Mouse (Mus musculus) testis, adult 2 months (tissue): Measurements from ENCODE around the gene Hist1h3g. TPM values are rescaled to one million over a fixed set of nuclear protein-coding genes. Genes with fewer than 3 reads are reported as not detected.
"Not testable (repeated sequence)": the region's sequence is repeated elsewhere in the genome, so short reads cannot be mapped to it uniquely, and the experiment has no call there.

Experiments used
- H3K27ac ChIP-seq: fragments of 200-500 bp; 2 replicates; pipeline ENCODE4 v1.5.1; 2012; ENCODE audit warnings: low read depth, low read length; ENCODE audit not compliant: control insufficient read depth, insufficient read depth
- H3K27me3 ChIP-seq: fragments of 200-500 bp; 2 replicates; pipeline ENCODE4 v1.6.1; 2012; ENCODE audit warnings: mild to moderate bottlenecking, low read length, moderate library complexity; ENCODE audit not compliant: control insufficient read depth, insufficient read depth
- H3K36me3 ChIP-seq: fragments of 200-500 bp; 2 replicates; pipeline ENCODE4 v1.6.1; 2012; ENCODE audit warnings: mild to moderate bottlenecking, low read length; ENCODE audit not compliant: control insufficient read depth, insufficient read depth
- H3K4me1 ChIP-seq: fragments of 200-500 bp; 2 replicates; pipeline ENCODE4 v1.6.1; 2012; ENCODE audit warnings: low read length; ENCODE audit not compliant: control insufficient read depth, insufficient read depth
- H3K4me3 ChIP-seq: fragments of 200-500 bp; 2 replicates; pipeline ENCODE4 v1.5.1; 2012; ENCODE audit warnings: low read depth, mild to moderate bottlenecking, low read length, moderate library complexity, mixed read lengths; ENCODE audit not compliant: control insufficient read depth
- CTCF ChIP-seq: fragments of 200-500 bp; IDR thresholded peaks from 2 replicates; pipeline ENCODE4 v1.5.1; 2012; ENCODE audit warnings: low read depth, mild to moderate bottlenecking, inconsistent platforms, low read length, moderate library complexity; ENCODE audit not compliant: control insufficient read depth, insufficient read depth, insufficient replicate concordance
- POLR2A ChIP-seq: fragments of 200-500 bp; IDR thresholded peaks from 2 replicates; pipeline ENCODE4 v1.6.1; 2012; ENCODE audit warnings: low read depth, mild to moderate bottlenecking, inconsistent platforms, low read length, moderate library complexity; ENCODE audit not compliant: control insufficient read depth
- polyA plus RNA-seq: library from polyadenylated mRNA; depleted of rRNA; stranded (reverse); fragments of >200 nt; gene quantifications from 2 replicates; pipeline ENCODE4 v1.2.3, GENCODE M21; 2012

The Hist1h3g gene
- polyA plus RNA-seq, 1 experiment = 1.3 TPM

DNA sequence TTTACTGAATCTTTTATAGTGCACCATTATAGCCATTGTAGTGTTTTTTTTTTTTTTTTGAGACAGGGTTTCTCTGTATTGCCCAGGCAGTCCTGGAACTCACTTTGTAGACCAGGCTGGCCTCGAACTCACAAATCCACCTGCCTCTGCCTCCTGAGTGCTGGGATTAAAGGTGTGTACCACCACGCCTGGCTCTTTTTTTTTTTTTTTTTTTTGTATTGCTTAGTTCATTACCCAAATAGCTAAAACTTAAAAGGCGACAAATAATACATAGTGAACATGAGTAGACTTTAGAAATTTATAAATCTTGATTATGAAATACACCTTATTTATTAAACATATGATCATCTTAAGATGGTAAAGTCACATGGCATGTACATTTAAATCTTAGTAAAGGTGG, 6.3 kb downstream of the Hist1h3g start:
- no peak overlapping the region for H3K27ac ChIP-seq
- no peaks in the 10 kb centered on the region for H3K27me3 ChIP-seq
- peaks cover 3% of the 10 kb centered on the region for H3K4me1 ChIP-seq
- TF ChIP-seq POLR2A = no peak
- TF ChIP-seq CTCF = no peak
- no peaks in the 10 kb centered on the region for H3K36me3 ChIP-seq
- H3K4me3 ChIP-seq = no peak overlapping the region

DNA sequence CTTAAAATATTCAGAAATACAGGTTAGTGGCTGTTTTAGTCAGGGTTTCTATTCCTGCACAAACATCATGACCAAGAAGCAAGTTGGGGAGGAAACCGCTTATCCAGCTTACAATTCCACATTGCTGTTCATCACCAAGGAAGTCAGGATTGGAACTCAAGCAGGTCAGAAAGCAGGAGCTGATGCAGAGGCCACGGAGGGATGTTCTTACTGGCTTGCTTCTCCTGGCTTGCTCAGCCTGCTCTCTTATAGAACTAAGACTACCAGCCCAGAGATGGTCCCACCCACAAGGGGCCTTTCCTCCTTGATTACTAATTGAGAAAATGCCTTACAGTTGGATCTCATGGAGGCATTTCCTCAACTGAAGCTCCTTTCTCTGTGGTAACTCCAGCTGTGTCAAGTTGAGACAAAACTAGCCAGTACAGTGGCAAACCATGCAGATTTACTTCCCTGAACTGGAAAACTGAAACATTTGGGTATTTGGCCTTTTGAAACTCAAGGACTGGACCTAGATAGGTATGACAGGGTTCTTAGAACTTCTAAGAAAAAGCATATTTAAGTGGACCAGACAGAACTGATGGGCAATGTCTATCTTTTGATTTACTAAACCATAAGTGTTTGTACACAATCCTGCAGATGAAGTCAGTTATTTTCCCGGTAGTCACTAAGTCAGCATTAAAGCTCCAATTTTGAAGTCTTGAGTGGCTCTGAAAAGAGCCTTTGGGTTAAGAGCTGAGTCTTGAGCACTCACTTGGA, 7.2 kb downstream of the Hist1h3g start:
- not testable (repeated sequence) for H3K27me3 ChIP-seq, H3K36me3 ChIP-seq, H3K4me3 ChIP-seq, H3K27ac ChIP-seq, H3K4me1 ChIP-seq

DNA sequence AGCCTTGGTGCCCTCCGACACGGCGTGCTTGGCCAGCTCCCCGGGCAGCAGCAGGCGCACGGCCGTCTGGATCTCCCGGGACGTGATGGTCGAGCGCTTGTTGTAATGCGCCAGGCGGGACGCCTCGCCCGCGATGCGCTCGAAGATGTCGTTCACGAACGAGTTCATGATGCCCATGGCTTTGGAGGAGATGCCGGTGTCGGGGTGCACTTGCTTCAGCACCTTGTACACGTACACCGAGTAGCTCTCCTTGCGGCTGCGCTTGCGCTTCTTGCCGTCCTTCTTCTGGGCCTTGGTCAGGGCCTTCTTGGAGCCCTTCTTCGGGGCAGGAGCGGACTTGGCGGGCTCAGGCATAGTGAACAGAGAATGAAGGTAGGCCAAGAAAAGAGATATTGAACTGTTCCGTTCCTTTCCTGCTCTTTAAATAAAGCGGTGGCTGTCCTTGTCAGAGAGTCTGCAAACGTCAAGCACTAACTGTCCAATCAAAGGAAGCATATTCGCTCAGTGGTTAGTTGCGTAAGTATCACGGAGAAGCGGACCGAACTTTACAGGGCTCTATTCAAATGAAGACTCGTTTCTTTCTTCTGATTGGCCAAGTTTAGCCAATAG, 7.9 kb downstream of the Hist1h3g start, which contains the start of gene Hist1h2bh:
Hist1h2bh (minus strand) TSS at position 394 of the 609 bp plus-strand sequence.
- not testable (repeated sequence) for H3K27ac ChIP-seq, H3K36me3 ChIP-seq, H3K4me1 ChIP-seq, H3K27me3 ChIP-seq
- H3K4me3 ChIP-seq = peak within 1 kb of the TSS; percentile 56

DNA sequence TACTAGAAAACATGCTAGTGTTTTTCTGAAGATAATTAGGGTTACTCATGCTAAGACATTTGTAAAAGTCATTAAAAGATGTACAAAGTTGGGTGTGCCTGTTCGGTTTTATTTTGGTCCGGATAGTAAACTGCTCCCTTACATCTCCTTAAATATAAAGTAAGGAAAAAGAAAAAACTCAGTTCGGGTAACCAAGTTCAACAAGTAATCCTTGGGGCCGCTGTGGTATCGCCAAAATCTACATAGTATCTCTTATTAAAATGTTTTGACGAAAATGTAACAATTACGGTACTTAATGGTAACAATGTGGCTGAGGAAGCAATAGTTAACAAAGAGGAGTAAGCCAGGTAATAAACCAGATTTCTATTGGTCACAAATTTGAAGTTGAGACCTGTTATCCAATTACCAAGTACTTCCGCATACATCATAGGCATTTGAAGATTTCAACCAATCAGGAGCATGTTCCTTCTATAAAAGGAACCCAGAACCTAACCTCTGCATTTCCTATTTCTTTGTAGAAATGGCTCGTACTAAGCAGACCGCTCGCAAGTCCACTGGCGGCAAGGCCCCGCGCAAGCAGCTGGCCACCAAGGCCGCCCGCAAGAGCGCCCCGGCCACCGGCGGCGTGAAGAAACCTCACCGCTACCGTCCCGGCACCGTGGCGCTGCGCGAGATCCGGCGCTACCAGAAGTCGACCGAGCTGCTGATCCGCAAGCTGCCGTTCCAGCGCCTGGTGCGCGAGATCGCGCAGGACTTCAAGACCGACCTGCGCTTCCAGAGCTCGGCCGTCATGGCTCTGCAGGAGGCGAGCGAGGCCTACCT, 9.0 kb downstream of the Hist1h3g start, which contains the start of gene Hist1h3f:
Hist1h3f (plus strand) TSS at position 88 of the 822 bp plus-strand sequence.
- Histone ChIP-seq H3K36me3 (no peaks in the 10 kb centered on the region), H3K4me3 (peak within 1 kb of the TSS; percentile 60), H3K27me3 (no peaks in the 10 kb centered on the region), H3K27ac (no peak within 1 kb of the TSS), H3K4me1 (peaks cover 3% of the 10 kb centered on the region)
- TF ChIP-seq POLR2A (peak; percentile 70; the same call in 1 of the 2 replicates), CTCF (no peak)

DNA sequence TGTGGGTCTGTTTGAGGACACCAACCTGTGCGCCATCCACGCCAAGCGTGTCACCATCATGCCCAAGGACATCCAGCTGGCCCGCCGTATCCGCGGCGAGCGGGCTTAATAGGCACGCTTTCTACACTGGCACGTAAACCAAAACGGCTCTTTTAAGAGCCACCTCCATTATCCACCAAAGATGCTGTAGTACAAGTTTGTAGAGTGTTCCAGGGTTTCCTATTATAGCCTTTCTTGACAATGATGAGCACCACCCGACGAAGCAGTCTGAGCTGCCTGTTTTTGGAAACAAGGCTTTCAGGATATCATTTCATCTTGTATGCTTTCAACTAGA, 9.5 kb downstream of the Hist1h3g start:
- not testable (repeated sequence) for H3K36me3 ChIP-seq, H3K4me1 ChIP-seq, H3K27me3 ChIP-seq, H3K27ac ChIP-seq, H3K4me3 ChIP-seq

DNA sequence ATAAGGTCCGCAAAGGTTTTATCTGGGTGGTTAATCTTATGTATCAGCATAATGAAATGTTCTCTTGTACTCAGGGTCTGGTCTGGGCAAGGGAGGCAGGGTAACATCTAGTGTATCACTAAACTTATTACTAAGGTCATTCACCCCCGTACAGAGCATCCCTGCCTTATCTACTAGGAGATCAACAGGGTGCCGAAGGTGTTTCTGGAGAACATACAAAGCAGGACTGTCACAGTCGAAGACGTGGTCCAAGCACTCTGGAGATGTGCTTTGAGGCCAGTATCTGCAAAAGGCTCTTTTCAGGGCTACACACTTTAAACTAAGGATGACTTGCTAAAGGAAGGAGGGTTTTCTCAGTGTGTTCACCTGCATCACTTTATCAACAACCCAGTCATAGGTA, 11.5 kb downstream of the Hist1h3g start:
- Histone ChIP-seq H3K27me3 (no peaks in the 10 kb centered on the region), H3K27ac (no peak overlapping the region), H3K36me3 (no peaks in the 10 kb centered on the region), H3K4me1 (peaks cover 6% of the 10 kb centered on the region), H3K4me3 (no peak overlapping the region)
- no peak for TF ChIP-seq POLR2A
- no peak for TF ChIP-seq CTCF

DNA sequence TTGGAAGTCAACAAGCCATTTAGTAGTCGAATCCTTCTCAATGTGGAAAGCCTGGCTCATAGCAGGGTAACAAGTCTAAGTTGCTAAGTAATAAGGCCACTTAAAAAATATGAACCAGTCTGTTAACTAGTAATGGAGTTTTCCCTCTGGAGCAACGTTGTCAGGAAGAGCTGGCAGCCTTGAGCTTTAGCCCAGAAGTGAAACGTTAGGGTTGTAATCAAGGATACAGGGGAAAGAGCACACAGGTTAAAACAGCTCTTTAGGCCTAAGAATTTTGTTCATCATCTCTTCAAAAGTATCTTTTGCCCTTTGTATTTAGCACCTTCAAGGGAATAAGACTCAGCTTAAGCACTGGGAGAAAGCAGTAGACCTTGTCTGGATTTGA, 15.5 kb downstream of the Hist1h3g start:
- H3K4me3 ChIP-seq = no peak overlapping the region
- no peaks in the 10 kb centered on the region for H3K27me3 ChIP-seq
- H3K4me1 ChIP-seq = peaks cover 3% of the 10 kb centered on the region
- no peaks in the 10 kb centered on the region for H3K36me3 ChIP-seq
- TF ChIP-seq CTCF (no peak), POLR2A (no peak)
- no peak overlapping the region; the same call in 1 of the 2 replicates for H3K27ac ChIP-seq
